Mouse (Mus musculus): ENCODE results near the gene Ttll1. TPM values are rescaled to one million over a fixed set of nuclear protein-coding genes. Genes with fewer than 3 reads are reported as not detected.

Gene Ttll1
- total and polyA plus RNA-seq, 3 experiments = 2.5 to 9.9 (median 4.9) TPM

- Histone ChIP-seq H3K4me3 (replicated peaks in 1 of 3; ENCODE audit: low read depth in 2 of 3, low read length in 2 of 3, poor library complexity in 1 of 3) (no peak overlapping the region), H3K9me3 (replicated peaks; ENCODE audit: low read length) (no peaks in the 10 kb centered on the region), H3K79me2 (replicated peaks; ENCODE audit: control insufficient read depth, extremely low read depth, insufficient read depth, poor library complexity, severe bottlenecking) (no peaks in the 10 kb centered on the region), H3K4me2 (ENCODE audit: insufficient read depth, low read depth, poor library complexity, severe bottlenecking) (no peak overlapping the region), H3K36me3 (replicated peaks in 1 of 2; ENCODE audit: control insufficient read depth in 1 of 2, insufficient read depth in 1 of 2, low read length in 1 of 2) (peaks cover 16 to 68% of the 10 kb centered on the region in 2 experiments), H3K27me3 (replicated peaks) (no peaks in the 10 kb centered on the region), H3K4me1 (ENCODE audit: control insufficient read depth in 1 of 2, insufficient read depth in 2 of 2) (peaks cover 0 to 8% of the 10 kb centered on the region in 2 experiments; a peak in 1 of 4 replicates), H3K27ac (ENCODE audit: insufficient read depth, low read depth) (no peak overlapping the region), H3K9ac (ENCODE audit: insufficient read depth, low read depth) (no peak overlapping the region)
- DNase-seq (ENCODE audit: extremely low read depth) = no peak
- TF ChIP-seq JUN (IDR thresholded peaks at IDR 0.05; ENCODE audit: insufficient read depth, low read depth, low read length) (no peak), MYC (IDR thresholded peaks at IDR 0.05; ENCODE audit: low read depth, low read length) (no peak), PAX5 (IDR thresholded peaks at IDR 0.05; ENCODE audit: low read length) (no peak), SMC3 (IDR thresholded peaks at IDR 0.05; ENCODE audit: low read depth, low read length) (no peak), TBP (conservative IDR thresholded peaks at IDR 0.05; ENCODE audit: low read depth, low read length) (no peak), USF2 (conservative IDR thresholded peaks at IDR 0.05; ENCODE audit: low read depth, low read length) (no peak), HCFC1 (IDR thresholded peaks at IDR 0.05; ENCODE audit: low read depth, low read length) (no peak), UBTF (IDR thresholded peaks at IDR 0.05; ENCODE audit: low read depth, low read length) (no peak), POLR2A (IDR thresholded peaks at IDR 0.05; ENCODE audit: low read depth, low read length) (no peak), ELF1 (IDR thresholded peaks at IDR 0.05; ENCODE audit: low read depth, low read length) (no peak), MAX (IDR thresholded peaks at IDR 0.05; ENCODE audit: low read length) (no peak), POLR2AphosphoS2 (IDR thresholded peaks at IDR 0.05; ENCODE audit: low read depth, low read length) (no peak), USF1 (IDR thresholded peaks at IDR 0.05; ENCODE audit: low read depth, low read length) (no peak), EP300 (IDR thresholded peaks at IDR 0.05; ENCODE audit: low read length) (no peak)
- dilution Hi-C loops (cut with MboI; ENCODE audit: extremely low pct_ligation_motif_present, extremely low pct_unique_long_range_greater_than_20kb, low sequenced_read_pairs) (no loop called here), in situ Hi-C loops (cut with MboI; ENCODE audit: low pct_ligation_motif_present, low pct_unique_long_range_greater_than_20kb, low sequenced_read_pairs) (no loop called here)
Observed at GRCm38 (mm10) chr15:83491891-83492290, 18.8 kb downstream of the Ttll1 start.

GRCm38 (mm10) chr15:83489471-83489870 is 21.2 kb downstream of the Ttll1 start:
- DNase-seq (ENCODE audit: extremely low read depth) = no peak
- in situ Hi-C loops (cut with MboI; ENCODE audit: low pct_ligation_motif_present, low pct_unique_long_range_greater_than_20kb, low sequenced_read_pairs) = no loop called here
- TF ChIP-seq NELFE (IDR thresholded peaks at IDR 0.05; ENCODE audit: low read depth, low read length) (no peak), PAX5 (IDR thresholded peaks at IDR 0.05; ENCODE audit: low read length) (no peak), SMC3 (IDR thresholded peaks at IDR 0.05; ENCODE audit: low read depth, low read length) (no peak), ZMIZ1 (IDR thresholded peaks at IDR 0.05; ENCODE audit: low read depth, low read length) (no peak), HCFC1 (IDR thresholded peaks at IDR 0.05; ENCODE audit: low read depth, low read length) (no peak), ZNF384 (IDR thresholded peaks at IDR 0.05; ENCODE audit: low read depth, low read length) (no peak), MYC (IDR thresholded peaks at IDR 0.05; ENCODE audit: low read depth, low read length) (no peak), GABPA (IDR thresholded peaks at IDR 0.05; ENCODE audit: insufficient replicate concordance, low read depth, low read length) (no peak), ZC3H11A (IDR thresholded peaks at IDR 0.05; ENCODE audit: low read depth, low read length) (no peak), SIN3A (IDR thresholded peaks at IDR 0.05; ENCODE audit: low read length) (no peak), USF1 (IDR thresholded peaks at IDR 0.05; ENCODE audit: low read depth, low read length) (no peak), EP300 (IDR thresholded peaks at IDR 0.05; ENCODE audit: low read length) (no peak), BHLHE40 (IDR thresholded peaks at IDR 0.05; ENCODE audit: low read depth, low read length) (no peak), CHD1 (IDR thresholded peaks at IDR 0.05; ENCODE audit: low read depth, low read length) (no peak), POLR2AphosphoS2 (IDR thresholded peaks at IDR 0.05; ENCODE audit: low read depth, low read length) (no peak), NRF1 (IDR thresholded peaks at IDR 0.05; ENCODE audit: low read depth, low read length) (no peak), IRF4 (IDR thresholded peaks at IDR 0.05; ENCODE audit: low read depth, low read length) (no peak), MAFK (IDR thresholded peaks at IDR 0.05; ENCODE audit: insufficient replicate concordance, low read length) (no peak), E2F4 (IDR thresholded peaks at IDR 0.05; ENCODE audit: insufficient replicate concordance, low read depth, low read length) (no peak)
- Histone ChIP-seq H3K27ac (ENCODE audit: insufficient read depth, low read depth) (no peak overlapping the region), H3K4me2 (ENCODE audit: insufficient read depth, low read depth, poor library complexity, severe bottlenecking) (no peak overlapping the region), H3K4me3 (replicated peaks in 1 of 3; ENCODE audit: low read depth in 2 of 3, low read length in 2 of 3, poor library complexity in 1 of 3) (no peak overlapping the region), H3K9ac (ENCODE audit: insufficient read depth, low read depth) (no peak overlapping the region), H3K9me3 (replicated peaks; ENCODE audit: low read length) (no peaks in the 10 kb centered on the region), H3K4me1 (ENCODE audit: control insufficient read depth in 1 of 2, insufficient read depth in 2 of 2) (no peaks in the 10 kb centered on the region), H3K27me3 (replicated peaks) (no peaks in the 10 kb centered on the region), H3K36me3 (replicated peaks in 1 of 2; ENCODE audit: control insufficient read depth in 1 of 2, insufficient read depth in 1 of 2, low read length in 1 of 2) (peaks cover 10 to 60% of the 10 kb centered on the region in 2 experiments), H3K79me2 (replicated peaks; ENCODE audit: control insufficient read depth, extremely low read depth, insufficient read depth, poor library complexity, severe bottlenecking) (no peaks in the 10 kb centered on the region)
- dilution Hi-C loops (cut with MboI; ENCODE audit: extremely low pct_ligation_motif_present, extremely low pct_unique_long_range_greater_than_20kb, low sequenced_read_pairs) = no loop called here
